Mouse (Mus musculus) liver, embryonic 14.5 days (tissue): ENCODE data around the gene Fgfr2.

Experiments
- CTCF ChIP-seq: IDR thresholded peaks from 2 replicates; pipeline ENCODE4 v1.5.1; 2016; ENCODE audit warnings: antibody characterized with exemption, low read depth, control low read depth
- EP300 ChIP-seq: IDR thresholded peaks from 2 replicates; pipeline ENCODE4 v1.6.1; 2016; ENCODE audit warnings: antibody characterized with exemption, low read depth

DNA sequence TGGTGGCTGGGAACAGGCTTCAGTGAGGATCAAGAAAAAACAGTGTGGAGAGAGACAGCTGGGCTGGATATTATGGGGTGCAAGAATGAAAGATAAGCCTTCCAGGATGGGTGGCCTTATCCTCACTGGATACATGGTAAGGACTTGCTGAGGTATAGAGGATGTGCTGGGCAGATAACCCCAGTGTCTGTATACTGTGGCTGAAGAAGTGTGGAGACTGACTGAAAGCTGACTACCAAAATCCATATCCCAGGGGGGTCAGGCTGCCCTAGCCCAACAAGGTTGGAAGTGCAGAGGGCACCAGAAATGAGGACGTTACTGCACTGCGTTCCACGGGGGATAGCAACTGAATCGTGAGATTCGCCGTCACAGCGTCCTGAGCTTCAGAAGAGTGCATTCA is 2742.8 kb downstream of the Fgfr2 start:
- no peak for TF ChIP-seq CTCF
- no peak for TF ChIP-seq EP300
